Mouse (Mus musculus) left cerebral cortex, postnatal 36 days (tissue): ENCODE data around the gene Gm30191. TPM values are rescaled to one million over a fixed set of nuclear protein-coding genes. Genes with fewer than 3 reads are reported as not detected.

ENCODE experiments used
- total RNA-seq, 2 experiments: library from RNA; stranded (reverse); gene quantifications; 2 replicates each; pipeline ENCODE4 v1.2.3; 2021

The Gm30191 gene
- total RNA-seq, 2 experiments from 2014 or later: not detected

Other genes starting within 250 kb of the Gm30191 start
- 10 to 100 TPM; 61.9 to 63.3 TPM for gene Dhdds, start 246.0 kb upstream of the Gm30191 start, total RNA-seq
- not detected for gene Lin28a, start 228.1 kb upstream of the Gm30191 start, total RNA-seq
- gene Zfp683, start 193.1 kb upstream of the Gm30191 start, total RNA-seq: not detected
- 1 to 10 TPM; 3.5 to 4.2 TPM for gene Crybg2, start 186.1 kb upstream of the Gm30191 start, total RNA-seq
- gene Cd52, start 151.9 kb upstream of the Gm30191 start, total RNA-seq: 1 to 10 TPM; 1.4 to 2.7 TPM
- 10 to 100 TPM; 23.3 to 46.3 TPM for gene Ubxn11, start 144.4 kb upstream of the Gm30191 start, total RNA-seq
- 100 to 1,000 TPM; 187 to 235 TPM for gene Sh3bgrl3, start 118.1 kb upstream of the Gm30191 start, total RNA-seq
- 10 to 100 TPM; 14.3 to 18.3 TPM for gene Cep85, start 59.8 kb upstream of the Gm30191 start, total RNA-seq
- gene Gm7534, start 43.9 kb upstream of the Gm30191 start, total RNA-seq: not detected
- gene Catsper4, start 19.6 kb upstream of the Gm30191 start, total RNA-seq: not detected
- under 1 TPM; 0.27 to 0.66 TPM for gene Cnksr1, start 8.5 kb upstream of the Gm30191 start, total RNA-seq
- under 1 TPM in 1 of 2 experiments, not detected in 1; 0.47 TPM for gene E130218I03Rik, start 3.3 kb upstream of the Gm30191 start, total RNA-seq
- 10 to 100 TPM in 1 of 2 experiments, 1 to 10 TPM in 1; 9.2 to 13.2 TPM for gene Zfp593, start 1.3 kb upstream of the Gm30191 start, total RNA-seq
- 1 to 10 TPM; 2.8 to 3.4 TPM for gene Grrp1, start 7.2 kb downstream of the Gm30191 start, total RNA-seq
- 10 to 100 TPM; 18.1 to 21.6 TPM for gene Pdik1l, start 41.0 kb downstream of the Gm30191 start, total RNA-seq
- gene Trim63, start 68.2 kb downstream of the Gm30191 start, total RNA-seq: under 1 TPM; 0.22 to 0.27 TPM
- not detected for gene Slc30a2, start 96.2 kb downstream of the Gm30191 start, total RNA-seq
- gene Extl1, start 136.9 kb downstream of the Gm30191 start, total RNA-seq: 10 to 100 TPM; 46.2 to 60.6 TPM
- gene Pafah2, start 149.4 kb downstream of the Gm30191 start, total RNA-seq: 1 to 10 TPM; 6.7 to 7.5 TPM
- gene Stmn1, start 221.4 kb downstream of the Gm30191 start, total RNA-seq: 1,000 to 10,000 TPM; 1,022 to 1,141 TPM
- gene Paqr7, start 249.8 kb downstream of the Gm30191 start, total RNA-seq: 10 to 100 TPM; 56.5 to 65.6 TPM